Mouse (Mus musculus): ENCODE results near the gene Nipal3.

Gene Nipal3

GRCm38 (mm10) chr4:135494521-135495396, at the start of gene Nipal3, which contains the start of gene Stpg1:
Gene Nipal3, minus strand, starts transcription at chr4:135495038.
Gene Stpg1, plus strand, starts transcription at chr4:135494790.
- peak; percentile 91 to 97 for DNase-seq

- DNase-seq: no peak
Measured at GRCm38 (mm10) chr4:135544284-135544683, 49.4 kb upstream of the Nipal3 start.

GRCm38 (mm10) chr4:135540057-135540456, 45.2 kb upstream of the Nipal3 start:
- DNase-seq: no peak

GRCm38 (mm10) chr4:135539056-135539455, 44.2 kb upstream of the Nipal3 start:
- no peak for DNase-seq

GRCm38 (mm10) chr4:135535021-135535420, 40.2 kb upstream of the Nipal3 start:
- DNase-seq: no peak

GRCm38 (mm10) chr4:135533001-135533400, 38.2 kb upstream of the Nipal3 start:
- DNase-seq: no peak

- DNase-seq: no peak
Measured at GRCm38 (mm10) chr4:135531771-135532613, 37.2 kb upstream of the Nipal3 start.

- no peak for DNase-seq
Measured at GRCm38 (mm10) chr4:135531236-135531635, 36.4 kb upstream of the Nipal3 start.

- DNase-seq: no peak
Measured at GRCm38 (mm10) chr4:135530270-135530669, 35.4 kb upstream of the Nipal3 start.

GRCm38 (mm10) chr4:135526039-135526710, 31.3 kb upstream of the Nipal3 start:
- DNase-seq: no peak

GRCm38 (mm10) chr4:135525057-135525456, 30.2 kb upstream of the Nipal3 start:
- DNase-seq: no peak

- no peak for DNase-seq
Measured at GRCm38 (mm10) chr4:135523939-135524338, 29.1 kb upstream of the Nipal3 start.

GRCm38 (mm10) chr4:135520421-135520820, 25.6 kb upstream of the Nipal3 start:
- DNase-seq: no peak

- no peak for DNase-seq
Measured at GRCm38 (mm10) chr4:135518135-135518534, 23.3 kb upstream of the Nipal3 start.

- DNase-seq: peak; percentile 40 to 45
Measured at GRCm38 (mm10) chr4:135516351-135517316, 21.8 kb upstream of the Nipal3 start.

- DNase-seq: no peak
Measured at GRCm38 (mm10) chr4:135514925-135515324, 20.1 kb upstream of the Nipal3 start.

GRCm38 (mm10) chr4:135513865-135514264, 19.0 kb upstream of the Nipal3 start:
- DNase-seq: no peak

GRCm38 (mm10) chr4:135509515-135509914, 14.7 kb upstream of the Nipal3 start:
- DNase-seq: no peak

- peak; percentile 58 to 71 for DNase-seq
Measured at GRCm38 (mm10) chr4:135508419-135509039, 13.7 kb upstream of the Nipal3 start.

- peak in 1 of 2 experiments; percentile 43 for DNase-seq
Measured at GRCm38 (mm10) chr4:135507547-135508350, 12.9 kb upstream of the Nipal3 start.

All from cerebellum, adult 18-20 months (tissue).